Mouse (Mus musculus) gastrocnemius, postnatal 36 days (tissue): ENCODE data around the gene Fkbp1a. TPM values are rescaled to one million over a fixed set of nuclear protein-coding genes. Genes with fewer than 3 reads are reported as not detected.

Experiments
- DNase-seq, 2 experiments: peaks; one replicate each; pipeline ENCODE4 v3.0.0; 2022
- intact Hi-C: fragments of 180-260 bp; cut with DNase I; formaldehyde crosslinking; loops from one replicate; pipeline ENCODE4 v1.15.1; 2025
- long read RNA-seq, 2 experiments: library from polyadenylated mRNA; stranded (forward); transcript quantifications; one replicate each; pipeline ENCODE4 v2.0.0; 2021
- total RNA-seq, 2 experiments: library from RNA; stranded (reverse); gene quantifications; 2 replicates each; pipeline ENCODE4 v1.2.3; 2021

The Fkbp1a gene
- 100 to 1,000 TPM; 150 to 166 TPM for total RNA-seq
- long read RNA-seq, experiment 1, transcript Fkbp1a-201 (5 exons, 1,658 nt), result major isoform, 193 of 417 reads
- long read RNA-seq, experiment 1, partial matches to known transcripts, result 197 of 417 reads
- long read RNA-seq, experiment 1, other reads (novel, unspliced or antisense), result 27 of 417 reads
- long read RNA-seq, experiment 2, transcript Fkbp1a-201 (5 exons, 1,658 nt), result major isoform, 147 of 465 reads
- long read RNA-seq, experiment 2, partial matches to known transcripts, result 10 of 465 reads
- long read RNA-seq, experiment 2, other reads (novel, unspliced or antisense), result 304 of 465 reads

DNA sequence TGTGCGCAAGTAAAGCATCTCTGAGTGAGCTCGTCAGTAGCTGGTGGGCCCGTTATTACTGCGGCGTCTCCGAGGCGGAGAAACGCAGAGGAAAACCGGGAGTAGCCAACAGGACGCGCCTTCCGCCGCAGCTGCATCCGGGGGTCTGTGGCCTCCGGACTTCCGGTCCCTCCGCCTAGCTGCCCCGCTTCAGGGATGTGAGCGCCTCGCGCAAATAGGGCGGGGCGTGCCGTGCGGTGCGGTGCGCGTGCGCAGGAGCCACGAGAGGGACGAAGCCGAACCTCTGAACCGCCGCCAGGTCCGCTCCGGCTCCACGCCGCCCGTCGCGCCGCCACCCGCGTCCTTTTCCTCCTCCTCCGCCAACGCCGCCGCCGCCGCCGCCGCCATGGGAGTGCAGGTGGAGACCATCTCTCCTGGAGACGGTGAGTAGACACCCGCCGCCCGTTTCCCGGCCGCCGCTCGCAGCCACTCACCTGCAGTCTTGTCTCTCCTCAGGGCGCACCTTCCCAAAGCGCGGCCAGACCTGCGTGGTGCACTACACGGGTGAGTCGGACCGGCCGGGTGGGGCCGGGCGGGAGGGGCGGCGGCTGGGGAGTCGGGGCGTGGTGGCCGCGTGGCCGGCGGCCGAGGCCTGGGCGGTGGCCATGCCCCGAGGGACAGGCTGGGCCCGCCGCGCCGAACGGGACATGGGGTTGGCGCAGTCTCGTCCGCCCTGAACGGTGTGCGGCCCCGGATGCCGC, at the start of gene Fkbp1a:
Gene Fkbp1a (plus strand): TSS at position 161 of the 740 bp plus-strand sequence.
- intact Hi-C loops, result loop anchor here (2.0 kb wide), 1 partner anchor 48 kb away; the partner anchor contains the start of gene Nsfl1c
- peak; percentile 96 to 98 for DNase-seq

GRCm38 (mm10) chr2:151494035-151494803, 48.1 kb upstream of the Fkbp1a start, which contains the start of gene Nsfl1c:
Gene Nsfl1c, plus strand, starts transcription at chr2:151494182.
- intact Hi-C loops, result loop anchor here (2.0 to 10.0 kb wide), 4 partner anchors 49 to 371 kb away; partner anchors contain the start of gene Fkbp1a
- DNase-seq, result peak; percentile 94 to 97

GRCm38 (mm10) chr2:151498358-151498757, 43.9 kb upstream of the Fkbp1a start:
- DNase-seq, result no peak
- intact Hi-C loops, result loop anchor here (10.0 kb wide), 3 partner anchors 176 to 366 kb away; no protein-coding TSS in a partner anchor

- no peak for DNase-seq
- intact Hi-C loops, result no loop called here
Observed at GRCm38 (mm10) chr2:151500442-151501007, 41.8 kb upstream of the Fkbp1a start.

DNA sequence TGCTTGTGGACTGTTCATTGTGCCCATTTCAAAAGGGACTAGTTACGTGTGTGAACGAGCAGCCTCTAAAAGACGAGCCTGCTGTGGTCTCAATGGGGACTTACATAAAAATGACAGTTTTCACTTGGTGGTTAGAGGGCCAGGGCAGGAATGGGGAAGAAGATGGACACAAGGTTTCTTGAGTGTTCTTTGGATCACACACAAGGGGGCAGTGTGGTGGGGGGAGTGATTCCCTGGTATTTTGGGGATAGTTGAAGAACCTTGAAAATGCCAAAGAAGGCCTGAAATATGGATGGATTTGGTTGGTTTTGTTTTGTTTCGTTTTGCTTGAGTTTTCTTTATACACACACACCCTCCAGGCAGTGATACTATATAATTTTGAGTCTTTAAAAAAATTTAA, 38.1 kb upstream of the Fkbp1a start:
- DNase-seq, result no peak
- intact Hi-C loops, result no loop called here

- intact Hi-C loops, result no loop called here
- DNase-seq, result peak in 1 of 2 experiments; percentile 36
Observed at GRCm38 (mm10) chr2:151512199-151512598, 30.1 kb upstream of the Fkbp1a start.

- DNase-seq, result no peak
- intact Hi-C loops, result no loop called here
Observed at GRCm38 (mm10) chr2:151513525-151514285, 28.6 kb upstream of the Fkbp1a start.

DNA sequence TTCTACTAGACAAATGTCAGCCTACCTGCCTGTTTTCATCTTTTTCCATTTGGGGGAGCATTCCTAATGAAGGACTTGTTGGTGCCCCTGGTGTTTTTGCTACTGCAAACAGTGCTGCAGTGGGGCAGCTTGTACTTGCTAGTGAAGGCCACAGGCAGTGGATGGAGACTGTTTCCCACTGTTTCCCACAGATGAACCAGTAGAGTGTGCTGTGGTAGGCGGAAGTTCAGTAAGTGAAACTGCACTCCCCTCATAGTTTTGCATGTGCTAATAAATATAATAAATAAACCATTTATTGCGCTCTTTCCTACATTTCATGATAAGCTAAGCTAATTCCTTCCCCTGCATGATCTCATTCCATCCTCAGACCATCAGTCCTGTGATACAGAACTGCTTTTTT, 23.3 kb upstream of the Fkbp1a start:
- no peak for DNase-seq
- intact Hi-C loops, result no loop called here

- no peak for DNase-seq
- intact Hi-C loops, result no loop called here
Observed at GRCm38 (mm10) chr2:151524324-151525041, 17.8 kb upstream of the Fkbp1a start.

- intact Hi-C loops, result no loop called here
- no peak for DNase-seq
Observed at GRCm38 (mm10) chr2:151525520-151525919, 16.8 kb upstream of the Fkbp1a start.

- DNase-seq, result no peak
- intact Hi-C loops, result no loop called here
Observed at GRCm38 (mm10) chr2:151528066-151528465, 14.2 kb upstream of the Fkbp1a start.

DNA sequence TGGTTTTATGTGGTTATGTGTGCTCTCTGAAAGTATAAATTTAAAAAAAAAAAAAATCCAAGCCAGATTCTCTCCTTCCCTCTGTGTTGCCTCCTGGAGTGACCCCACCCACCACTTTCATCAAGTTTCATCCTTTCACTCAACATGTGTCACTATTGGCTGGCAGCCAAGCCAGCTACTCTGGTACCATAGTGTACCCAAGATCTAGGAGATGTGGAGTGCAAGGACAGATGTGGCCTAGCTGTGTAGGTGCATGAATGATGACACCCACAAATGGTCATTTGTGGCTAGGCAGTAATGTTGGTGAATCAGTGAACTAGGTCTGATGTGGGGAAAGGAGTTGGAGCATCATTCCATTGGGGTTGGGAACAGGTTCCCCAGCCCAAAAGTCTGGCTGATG, 13.1 kb upstream of the Fkbp1a start:
- DNase-seq, result no peak
- intact Hi-C loops, result no loop called here

DNA sequence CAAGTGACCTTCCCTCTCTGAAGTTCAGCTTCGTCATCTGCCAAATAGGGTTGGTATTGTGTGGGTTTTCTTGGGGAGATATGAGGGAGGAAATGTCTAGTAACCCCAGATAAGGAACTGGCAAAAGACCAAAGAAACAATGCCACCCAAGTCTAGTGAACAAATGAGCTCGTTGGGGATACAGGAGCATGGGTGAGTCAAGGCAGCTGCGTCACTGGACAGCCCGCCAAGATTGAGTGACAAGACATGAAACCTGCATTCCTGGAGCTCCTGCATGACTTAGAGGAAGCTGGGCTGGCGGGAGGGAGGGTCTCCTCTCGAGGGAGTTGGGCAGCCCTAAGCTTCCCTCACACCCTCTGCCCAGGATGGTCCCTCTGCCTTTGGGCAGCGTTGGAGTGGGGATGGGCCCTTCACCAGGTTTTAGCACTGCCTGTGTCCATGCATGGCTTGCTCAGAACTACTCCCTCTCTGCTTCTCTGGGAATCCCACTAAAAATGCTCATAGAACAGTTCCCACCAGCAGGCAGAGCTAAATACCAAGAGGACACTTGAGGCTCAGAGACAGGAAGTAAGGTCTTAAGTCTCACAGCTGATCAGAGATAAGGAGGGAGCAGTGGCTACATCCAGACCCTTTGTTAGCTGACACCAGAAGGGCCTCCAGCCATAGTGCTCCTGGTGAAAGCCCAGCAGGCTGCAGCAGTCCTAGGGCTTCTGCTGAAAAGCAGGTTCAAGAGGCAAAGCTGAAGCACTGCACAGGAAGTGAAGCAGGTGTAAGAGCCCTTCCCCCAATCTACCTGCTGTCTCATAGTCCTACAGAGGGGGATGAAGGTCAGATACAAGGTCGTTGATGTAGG, 11.7 kb upstream of the Fkbp1a start:
- DNase-seq, result no peak
- intact Hi-C loops, result no loop called here

GRCm38 (mm10) chr2:151533632-151534031, 8.7 kb upstream of the Fkbp1a start:
- no peak for DNase-seq
- intact Hi-C loops, result no loop called here

- DNase-seq, result no peak
- intact Hi-C loops, result no loop called here
Observed at GRCm38 (mm10) chr2:151535961-151536617, 6.2 kb upstream of the Fkbp1a start.

- no peak for DNase-seq
Observed at GRCm38 (mm10) chr2:151536618-151536974, 5.7 kb upstream of the Fkbp1a start.

DNA sequence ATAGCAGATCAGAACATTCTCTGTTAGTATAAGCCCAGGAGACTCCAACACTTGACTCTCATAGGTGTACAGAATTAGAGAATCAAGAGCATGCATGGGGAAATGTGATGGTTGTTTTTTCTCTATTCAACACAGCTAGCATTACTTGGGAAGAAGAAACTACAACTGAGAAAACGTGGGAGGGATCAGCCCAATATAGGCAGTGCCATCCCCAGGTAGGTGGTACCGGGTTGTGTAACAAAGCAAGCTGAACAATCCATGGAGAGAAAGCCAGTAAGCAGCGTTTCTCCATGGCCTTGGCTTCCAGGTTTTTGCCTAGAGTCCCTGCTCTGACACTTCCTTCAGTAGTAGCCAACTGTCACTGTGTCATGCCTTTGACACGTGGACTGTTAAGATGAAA, 3.6 kb upstream of the Fkbp1a start:
- DNase-seq, result no peak
- intact Hi-C loops, result no loop called here

More at GRCm38 (mm10) chr2:151536618-151536974, 5.7 kb upstream of the Fkbp1a start:
- intact Hi-C loops, result no loop called here
